Mouse (Mus musculus): ENCODE measurements around the gene Il22ra1. TPM values are rescaled to one million over a fixed set of nuclear protein-coding genes. Genes with fewer than 3 reads are reported as not detected.
"Not testable (repeated sequence)": the region's sequence is repeated elsewhere in the genome, so short reads cannot be mapped to it uniquely, and the experiment has no call there.

Gene Il22ra1
- polyA plus RNA-seq, 1 experiment from 2014 or later, result not detected

GRCm38 (mm10) chr4:135709621-135710020, 18.4 kb upstream of the Il22ra1 start:
- no peak overlapping the region for H3K27ac ChIP-seq (ENCODE audit: low read depth)
- no peaks in the 10 kb centered on the region for H3K36me3 ChIP-seq (ENCODE audit: insufficient read depth)
- WGBS, result 65% methylated on average over 11 of the region's 11 CpGs
- no peak for TF ChIP-seq CTCF (IDR thresholded peaks at IDR 0.05; ENCODE audit: low read depth)
- H3K9ac ChIP-seq, result no peak overlapping the region
- no peak overlapping the region for H3K4me2 ChIP-seq
- no peaks in the 10 kb centered on the region for H3K9me3 ChIP-seq (ENCODE audit: low read depth, low read length)
- ATAC-seq (ENCODE audit: insufficient read depth) (no peak), DNase-seq (no peak)
- H3K4me3 ChIP-seq (ENCODE audit: low read depth, low read length), result no peak overlapping the region
- no peaks in the 10 kb centered on the region for H3K27me3 ChIP-seq (ENCODE audit: insufficient read depth, low read length)
- no peaks in the 10 kb centered on the region for H3K4me1 ChIP-seq (ENCODE audit: insufficient read depth)

DNA sequence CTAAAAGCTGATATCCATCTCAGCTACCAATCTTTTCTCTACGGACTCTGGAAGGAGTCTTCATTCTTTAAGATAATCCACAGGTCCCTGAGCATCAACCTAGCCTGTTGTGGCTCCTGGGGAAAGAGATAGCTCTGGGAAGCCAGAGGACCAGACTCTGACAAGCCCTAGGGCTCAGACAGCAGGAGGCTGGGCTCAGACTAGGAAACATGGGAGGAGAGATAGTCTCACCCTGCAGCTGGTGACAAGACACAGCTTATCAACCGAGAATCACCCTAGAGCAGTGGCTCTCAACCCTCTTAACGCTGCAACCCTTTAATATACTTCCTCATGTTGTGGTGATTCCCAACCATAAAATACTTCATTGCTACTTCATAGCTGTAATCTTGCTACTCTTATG, 17.6 kb upstream of the Il22ra1 start:
- no peaks in the 10 kb centered on the region for H3K4me1 ChIP-seq (ENCODE audit: insufficient read depth)
- H3K4me3 ChIP-seq (ENCODE audit: low read depth, low read length), result no peak overlapping the region
- no peak for TF ChIP-seq CTCF (IDR thresholded peaks at IDR 0.05; ENCODE audit: low read depth)
- ATAC-seq (ENCODE audit: insufficient read depth) (no peak), DNase-seq (no peak)
- H3K9me3 ChIP-seq (ENCODE audit: low read depth, low read length), result no peaks in the 10 kb centered on the region
- H3K4me2 ChIP-seq, result no peak overlapping the region
- H3K36me3 ChIP-seq (ENCODE audit: insufficient read depth), result no peaks in the 10 kb centered on the region
- H3K9ac ChIP-seq, result no peak overlapping the region
- no peaks in the 10 kb centered on the region for H3K27me3 ChIP-seq (ENCODE audit: insufficient read depth, low read length)
- no peak overlapping the region for H3K27ac ChIP-seq (ENCODE audit: low read depth)
- WGBS, result 69% methylated on average over 3 of the region's 3 CpGs

DNA sequence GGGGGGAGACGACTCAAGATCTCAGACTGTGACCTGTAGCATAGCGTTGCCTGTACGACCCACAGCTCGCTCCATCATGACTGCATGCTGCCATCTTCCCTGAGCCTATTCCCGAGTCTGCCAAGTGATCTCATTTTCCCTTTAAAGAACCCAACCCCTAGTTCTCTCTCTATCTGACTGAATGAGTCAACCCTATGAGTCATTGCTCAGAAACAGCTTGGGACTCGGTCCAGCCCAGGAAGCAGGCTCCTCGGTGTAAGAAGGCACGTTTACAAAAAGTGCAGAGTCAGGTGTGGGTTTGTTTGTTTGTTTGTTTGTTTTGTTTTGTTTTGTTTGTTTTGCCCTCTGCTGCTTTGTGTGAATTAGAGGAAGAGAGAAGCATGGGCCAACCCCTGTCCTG, 13.2 kb upstream of the Il22ra1 start:
- no peaks in the 10 kb centered on the region for H3K4me1 ChIP-seq (ENCODE audit: insufficient read depth)
- TF ChIP-seq CTCF (IDR thresholded peaks at IDR 0.05; ENCODE audit: low read depth), result no peak
- H3K4me3 ChIP-seq (ENCODE audit: low read depth, low read length), result no peak overlapping the region
- ATAC-seq (ENCODE audit: insufficient read depth) (no peak), DNase-seq (no peak)
- WGBS, result 75% methylated on average over 8 of the region's 8 CpGs
- H3K36me3 ChIP-seq (ENCODE audit: insufficient read depth), result no peaks in the 10 kb centered on the region
- no peak overlapping the region for H3K4me2 ChIP-seq
- no peak overlapping the region for H3K27ac ChIP-seq (ENCODE audit: low read depth)
- H3K9ac ChIP-seq, result no peak overlapping the region
- no peaks in the 10 kb centered on the region for H3K9me3 ChIP-seq (ENCODE audit: low read depth, low read length)
- H3K27me3 ChIP-seq (ENCODE audit: insufficient read depth, low read length), result no peaks in the 10 kb centered on the region

GRCm38 (mm10) chr4:135716438-135716837, 11.5 kb upstream of the Il22ra1 start:
- H3K36me3 ChIP-seq (ENCODE audit: insufficient read depth); H3K4me3 ChIP-seq (ENCODE audit: low read depth, low read length); H3K9ac ChIP-seq; H3K27me3 ChIP-seq (ENCODE audit: insufficient read depth, low read length); H3K4me1 ChIP-seq (ENCODE audit: insufficient read depth); H3K27ac ChIP-seq (ENCODE audit: low read depth); DNase-seq; ATAC-seq (ENCODE audit: insufficient read depth); H3K4me2 ChIP-seq; H3K9me3 ChIP-seq (ENCODE audit: low read depth, low read length): not testable (repeated sequence)
- 88% methylated on average over 11 of the region's 11 CpGs for WGBS

GRCm38 (mm10) chr4:135722540-135723290, 5.3 kb upstream of the Il22ra1 start:
- Histone ChIP-seq H3K4me3 (ENCODE audit: low read depth, low read length) (no peak overlapping the region), H3K9ac (no peak overlapping the region), H3K4me2 (no peak overlapping the region), H3K27me3 (ENCODE audit: insufficient read depth, low read length) (no peaks in the 10 kb centered on the region), H3K4me1 (ENCODE audit: insufficient read depth) (peaks cover under 1% of the 10 kb centered on the region; the same call in 1 of the 2 replicates), H3K36me3 (ENCODE audit: insufficient read depth) (no peaks in the 10 kb centered on the region), H3K9me3 (ENCODE audit: low read depth, low read length) (peaks cover 4% of the 10 kb centered on the region; the same call in 1 of the 2 replicates), H3K27ac (ENCODE audit: low read depth) (no peak overlapping the region)
- DNase-seq (peak; percentile 75), ATAC-seq (ENCODE audit: insufficient read depth) (no peak)
- TF ChIP-seq CTCF (IDR thresholded peaks at IDR 0.05; ENCODE audit: low read depth), result peak; percentile 53
- 68% methylated on average over 17 of the region's 17 CpGs for WGBS

DNA sequence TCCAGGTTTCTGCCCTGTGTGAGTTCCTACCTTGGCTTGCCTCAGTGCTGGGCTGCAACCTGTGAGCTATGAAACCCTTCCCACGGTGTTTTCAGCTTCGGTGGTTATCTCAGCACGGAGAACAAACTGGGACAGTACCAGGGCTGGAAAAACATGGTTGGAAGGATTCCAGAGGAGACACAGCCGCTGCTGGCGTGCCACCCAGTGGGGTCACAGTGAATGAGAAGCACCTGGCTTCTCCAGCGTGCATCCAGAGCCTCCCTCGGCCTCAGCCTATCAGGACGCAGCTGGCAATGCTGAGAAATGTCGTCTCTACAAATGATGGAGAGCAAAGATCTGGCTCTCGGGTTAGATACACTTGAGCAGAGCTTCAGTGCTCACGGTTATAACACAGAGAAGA, 1.6 kb upstream of the Il22ra1 start:
- H3K27ac ChIP-seq (ENCODE audit: low read depth), result no peak overlapping the region
- H3K27me3 ChIP-seq (ENCODE audit: insufficient read depth, low read length), result no peaks in the 10 kb centered on the region
- 46% methylated on average over 11 of the region's 11 CpGs for WGBS
- H3K4me1 ChIP-seq (ENCODE audit: insufficient read depth), result peaks cover 5% of the 10 kb centered on the region; the same call in 1 of the 2 replicates
- ATAC-seq (ENCODE audit: insufficient read depth), result no peak
- H3K36me3 ChIP-seq (ENCODE audit: insufficient read depth), result no peaks in the 10 kb centered on the region
- no peak for DNase-seq
- no peak for TF ChIP-seq CTCF (IDR thresholded peaks at IDR 0.05; ENCODE audit: low read depth)
- no peak overlapping the region for H3K4me2 ChIP-seq
- peaks cover 4% of the 10 kb centered on the region; the same call in 1 of the 2 replicates for H3K9me3 ChIP-seq (ENCODE audit: low read depth, low read length)
- no peak overlapping the region for H3K4me3 ChIP-seq (ENCODE audit: low read depth, low read length)
- H3K9ac ChIP-seq, result no peak overlapping the region

GRCm38 (mm10) chr4:135730204-135730603, 2.2 kb downstream of the Il22ra1 start:
- Histone ChIP-seq H3K36me3 (ENCODE audit: insufficient read depth) (no peaks in the 10 kb centered on the region), H3K27ac (ENCODE audit: low read depth) (no peak overlapping the region), H3K9me3 (ENCODE audit: low read depth, low read length) (no peaks in the 10 kb centered on the region; the same call in 1 of the 2 replicates), H3K4me2 (no peak overlapping the region), H3K9ac (no peak overlapping the region), H3K27me3 (ENCODE audit: insufficient read depth, low read length) (no peaks in the 10 kb centered on the region), H3K4me3 (ENCODE audit: low read depth, low read length) (no peak overlapping the region), H3K4me1 (ENCODE audit: insufficient read depth) (peaks cover 5% of the 10 kb centered on the region; the same call in 1 of the 2 replicates)
- no peak for ATAC-seq (ENCODE audit: insufficient read depth)
- no peak for DNase-seq
- no peak for TF ChIP-seq CTCF (IDR thresholded peaks at IDR 0.05; ENCODE audit: low read depth)
- WGBS, result 74% methylated on average over 9 of the region's 9 CpGs
